Mouse (Mus musculus) thymus, adult 2 months (tissue): ENCODE measurements around the gene Aoah. TPM values are rescaled to one million over a fixed set of nuclear protein-coding genes. Genes with fewer than 3 reads are reported as not detected.

Experiments used
- DNase-seq: peaks from one replicate; pipeline ENCODE4 v3.0.0; 2021
- H3K27ac ChIP-seq: fragments of 200-500 bp; 2 replicates; pipeline ENCODE4 v1.5.1; 2012; ENCODE audit warnings: low read length, control low read depth; ENCODE audit not compliant: control insufficient read depth, insufficient read depth
- H3K27me3 ChIP-seq: fragments of 200-500 bp; 2 replicates; pipeline ENCODE4 v1.6.1; 2012; ENCODE audit warnings: mild to moderate bottlenecking, low read length, moderate library complexity, mixed read lengths; ENCODE audit not compliant: control insufficient read depth, insufficient read depth
- H3K36me3 ChIP-seq: fragments of 200-500 bp; 2 replicates; pipeline ENCODE4 v1.6.1; 2012; ENCODE audit warnings: mild to moderate bottlenecking, low read length, moderate library complexity; ENCODE audit not compliant: control insufficient read depth, insufficient read depth
- H3K4me1 ChIP-seq: fragments of 200-500 bp; replicated peaks from 2 replicates; pipeline ENCODE4 v1.6.1; 2012; ENCODE audit warnings: low read length; ENCODE audit not compliant: control insufficient read depth, insufficient read depth
- H3K4me3 ChIP-seq: fragments of 200-500 bp; 2 replicates; pipeline ENCODE4 v1.5.1; 2012; ENCODE audit warnings: mild to moderate bottlenecking, low read length, control low read depth, moderate library complexity; ENCODE audit not compliant: control insufficient read depth, insufficient read depth
- CTCF ChIP-seq: fragments of 200-500 bp; IDR thresholded peaks from 2 replicates; pipeline ENCODE4 v1.5.1; 2012; ENCODE audit warnings: mild to moderate bottlenecking, control low read depth, low read length, moderate library complexity, borderline replicate concordance; ENCODE audit not compliant: control insufficient read depth, poor library complexity, insufficient read depth; ENCODE audit errors: extremely low read depth
- POLR2A ChIP-seq: fragments of 200-500 bp; IDR thresholded peaks from 2 replicates; pipeline ENCODE4 v1.6.1; 2012; ENCODE audit warnings: mild to moderate bottlenecking, low read length, control low read depth, moderate library complexity; ENCODE audit not compliant: control insufficient read depth, poor library complexity, insufficient read depth; ENCODE audit errors: extremely low read depth
- WGBS: fragments of 180-500 bp; shearing (Covaris S2); methylation state at CpG from one replicate; pipeline ENCODE4 v1.1.7; 2018; 5-methylcytosine and 5-hydroxymethylcytosine counted together
- polyA plus RNA-seq: library from polyadenylated mRNA; depleted of rRNA; stranded (reverse); fragments of >200 nt; gene quantifications from 2 replicates; pipeline ENCODE4 v1.2.3, GENCODE M21; 2012

Gene Aoah
- polyA plus RNA-seq, 1 experiment: 2.0 TPM

DNA sequence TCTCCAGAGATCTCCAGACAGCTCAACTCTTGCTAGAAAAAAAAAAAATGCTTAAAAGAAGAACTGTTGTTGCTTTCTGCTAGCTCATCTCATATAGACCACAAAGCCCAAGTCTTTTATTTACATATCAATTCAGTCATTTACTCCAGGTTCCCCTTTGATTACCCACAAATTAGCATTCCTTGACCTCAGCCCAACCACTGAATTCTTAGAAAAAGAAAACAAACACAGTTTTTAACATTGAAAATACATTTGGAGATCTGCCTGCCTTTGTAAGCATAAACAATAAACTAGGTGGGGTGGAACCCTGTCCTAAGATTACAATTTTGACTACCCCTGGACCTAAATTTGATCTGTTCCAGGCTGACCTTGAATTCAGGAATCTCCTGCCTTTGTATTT is 191.6 kb downstream of the Aoah start:
- Histone ChIP-seq H3K27me3 (no peaks in the 10 kb centered on the region), H3K4me3 (no peak overlapping the region), H3K27ac (no peak overlapping the region), H3K4me1 (no peaks in the 10 kb centered on the region), H3K36me3 (no peaks in the 10 kb centered on the region)
- no peak for DNase-seq
- TF ChIP-seq CTCF (no peak), POLR2A (no peak)

DNA sequence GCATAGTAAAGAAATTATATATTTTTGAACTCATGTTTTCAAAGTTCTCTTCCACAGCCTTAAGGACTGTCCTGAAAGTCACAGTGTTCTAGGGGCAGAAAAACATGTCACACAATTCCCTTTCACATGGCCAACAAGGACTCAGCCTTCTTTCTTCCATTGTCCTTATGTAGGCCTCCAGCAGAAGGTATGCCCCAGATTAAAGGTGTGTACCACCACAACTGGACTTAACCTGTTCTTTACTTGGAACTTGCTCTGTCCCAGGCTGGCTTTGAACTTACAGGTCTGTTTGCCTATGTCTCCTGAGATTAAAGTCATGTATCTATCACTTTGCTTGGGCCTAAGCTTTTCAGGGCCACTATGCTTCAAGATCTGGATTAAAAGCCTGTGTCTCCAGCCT is 192.0 kb downstream of the Aoah start:
- H3K27ac ChIP-seq: no peak overlapping the region
- no peak for DNase-seq
- H3K4me1 ChIP-seq: no peaks in the 10 kb centered on the region
- no peaks in the 10 kb centered on the region for H3K36me3 ChIP-seq
- TF ChIP-seq CTCF: no peak
- TF ChIP-seq POLR2A: no peak
- no peak overlapping the region for H3K4me3 ChIP-seq
- no peaks in the 10 kb centered on the region for H3K27me3 ChIP-seq

DNA sequence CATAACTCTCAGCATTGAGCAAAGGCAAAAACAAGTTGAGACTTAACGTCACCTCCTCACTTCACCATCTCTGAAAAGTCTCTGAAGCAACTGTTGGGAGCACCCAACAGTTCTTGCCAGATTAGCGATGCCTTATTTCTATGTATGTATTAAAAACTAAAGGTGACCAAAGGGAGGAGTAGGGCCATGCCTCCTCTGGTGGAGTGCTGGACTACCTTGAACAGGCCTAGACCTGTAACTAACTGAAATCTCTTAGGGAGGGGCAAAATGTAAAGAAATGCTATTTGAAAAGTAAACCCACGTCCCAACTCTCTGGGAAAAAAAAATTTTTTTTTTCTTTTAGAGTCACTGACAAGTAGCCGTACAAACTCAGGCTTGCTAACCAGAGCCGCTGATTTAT is 211.3 kb downstream of the Aoah start:
- Histone ChIP-seq H3K27me3 (no peaks in the 10 kb centered on the region), H3K4me3 (no peak overlapping the region), H3K36me3 (no peaks in the 10 kb centered on the region), H3K4me1 (no peaks in the 10 kb centered on the region), H3K27ac (no peak overlapping the region)
- TF ChIP-seq CTCF: no peak
- TF ChIP-seq POLR2A: no peak
- DNase-seq: no peak
- WGBS: 95% methylated on average over 5 of the region's 5 CpGs

DNA sequence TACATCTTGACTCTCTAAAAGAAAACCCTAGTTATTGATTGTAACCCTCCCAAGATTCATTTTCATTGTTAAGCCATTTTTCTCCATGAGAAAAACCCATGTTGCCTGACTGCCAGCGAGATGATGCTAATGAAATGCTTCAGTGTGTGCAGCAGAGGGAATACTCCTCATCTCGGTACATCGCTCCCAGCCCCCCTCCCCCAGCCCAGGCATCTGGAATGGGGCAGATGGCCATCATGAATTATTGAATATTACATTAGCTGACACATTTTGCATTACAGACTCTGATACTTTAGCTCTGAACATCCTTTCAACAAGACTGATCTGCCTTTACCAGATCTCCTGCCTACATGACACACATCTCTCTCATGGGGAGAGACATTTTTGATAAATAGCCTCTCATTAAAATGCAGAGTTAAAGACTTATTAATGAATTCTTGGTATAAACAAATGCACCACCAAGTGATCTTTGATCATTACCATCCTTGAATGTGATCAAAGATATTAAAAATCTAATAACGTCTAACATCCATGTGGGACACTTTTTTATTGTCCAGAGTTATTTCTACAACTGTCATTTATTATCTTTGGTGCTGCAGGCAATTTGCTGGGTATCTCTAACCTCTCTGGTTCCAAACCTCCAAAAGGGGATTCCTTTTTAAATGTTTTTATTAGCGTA is 211.9 kb downstream of the Aoah start:
- no peak for DNase-seq
- TF ChIP-seq POLR2A (no peak), CTCF (no peak)
- Histone ChIP-seq H3K27ac (no peak overlapping the region), H3K4me1 (no peaks in the 10 kb centered on the region), H3K36me3 (no peaks in the 10 kb centered on the region), H3K4me3 (no peak overlapping the region), H3K27me3 (no peaks in the 10 kb centered on the region)
- WGBS: 94% methylated on average over 5 of the region's 5 CpGs

DNA sequence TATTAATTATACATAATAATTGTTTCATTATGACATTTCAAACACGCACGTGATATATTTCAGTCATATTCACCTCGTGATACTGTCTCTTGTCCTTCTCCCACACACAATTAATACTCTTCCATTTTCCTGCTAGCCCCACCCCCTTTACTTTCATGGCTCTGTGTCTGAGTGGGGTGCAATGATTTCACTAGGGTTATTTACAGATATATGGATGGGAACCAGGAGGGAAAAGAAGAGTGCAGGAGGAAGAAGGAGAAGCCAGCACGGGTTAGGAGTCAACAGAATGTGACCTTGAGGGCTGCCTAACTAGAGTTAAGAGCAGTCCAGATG is 212.4 kb downstream of the Aoah start:
- Histone ChIP-seq H3K4me1 (no peaks in the 10 kb centered on the region), H3K4me3 (no peak overlapping the region), H3K27me3 (no peaks in the 10 kb centered on the region), H3K36me3 (no peaks in the 10 kb centered on the region), H3K27ac (no peak overlapping the region)
- TF ChIP-seq CTCF (no peak), POLR2A (no peak)
- DNase-seq: no peak
- WGBS: 92% methylated on average over 4 of the region's 4 CpGs

DNA sequence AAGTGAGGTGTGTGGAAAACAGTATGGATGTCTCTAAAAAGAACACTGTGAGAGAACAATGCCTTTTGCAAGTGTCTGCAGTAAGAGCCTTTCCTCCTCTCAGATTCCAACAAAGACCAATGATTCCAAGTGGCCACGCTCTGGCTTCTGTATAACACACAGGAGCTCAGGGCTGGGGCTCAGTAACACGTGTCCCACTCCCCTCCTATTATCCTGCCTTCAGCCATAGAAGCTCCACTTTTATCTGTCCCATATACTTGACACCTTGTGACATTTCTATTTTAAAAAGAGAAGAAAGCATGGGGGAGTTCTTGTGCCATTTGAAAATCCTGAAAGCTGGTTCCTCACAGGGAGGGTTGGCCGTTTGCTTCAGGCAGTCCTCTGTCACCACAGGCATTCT is 219.7 kb downstream of the Aoah start:
- H3K27me3 ChIP-seq: no peaks in the 10 kb centered on the region
- no peak overlapping the region for H3K4me3 ChIP-seq
- WGBS: 89% methylated on average over 3 of the region's 3 CpGs
- no peaks in the 10 kb centered on the region for H3K4me1 ChIP-seq
- no peak overlapping the region for H3K27ac ChIP-seq
- TF ChIP-seq POLR2A (no peak), CTCF (no peak)
- no peaks in the 10 kb centered on the region for H3K36me3 ChIP-seq
- no peak for DNase-seq

DNA sequence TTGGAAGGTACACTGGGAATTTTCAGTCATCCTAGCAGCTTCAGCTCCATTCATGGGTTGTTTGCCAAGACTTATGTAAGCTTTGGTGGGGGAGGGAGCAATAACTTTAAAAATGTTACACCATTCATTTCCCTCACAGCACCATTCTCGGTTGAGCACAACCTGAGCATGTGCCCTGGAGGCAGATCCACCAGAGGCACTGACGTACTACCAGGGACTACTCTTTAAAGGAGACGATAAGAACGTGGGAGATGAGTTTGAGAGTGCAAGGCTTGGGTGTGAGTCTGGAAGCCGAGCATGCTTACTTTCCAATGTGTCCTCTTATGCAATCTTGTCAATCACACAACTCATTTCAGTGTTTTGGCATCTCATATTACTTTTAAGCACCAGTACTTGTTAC is 230.9 kb downstream of the Aoah start:
- H3K4me3 ChIP-seq: no peak overlapping the region
- H3K36me3 ChIP-seq: no peaks in the 10 kb centered on the region
- WGBS: 91% methylated on average over 5 of the region's 5 CpGs
- no peaks in the 10 kb centered on the region for H3K4me1 ChIP-seq
- DNase-seq: no peak
- H3K27ac ChIP-seq: no peak overlapping the region
- no peak for TF ChIP-seq CTCF
- TF ChIP-seq POLR2A: no peak
- no peaks in the 10 kb centered on the region for H3K27me3 ChIP-seq

DNA sequence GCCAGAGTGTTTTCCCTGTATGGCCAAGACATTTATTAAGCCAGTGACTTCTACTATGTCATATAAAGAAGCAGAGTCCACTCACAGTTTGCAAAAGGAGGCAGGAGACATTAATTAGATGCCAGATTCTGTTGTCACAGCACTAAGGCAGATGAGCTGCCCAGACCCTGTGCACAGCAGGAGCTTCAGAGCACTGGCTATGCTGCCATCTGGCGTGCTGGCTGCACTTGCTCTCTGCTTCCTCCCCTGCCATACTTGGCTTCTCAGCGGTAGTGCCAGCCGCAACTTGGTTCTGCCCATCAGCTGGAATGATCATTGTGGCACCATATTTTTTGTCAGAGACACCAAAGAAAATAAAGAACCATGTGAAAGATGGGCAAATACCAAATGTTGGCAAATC is 239.3 kb downstream of the Aoah start:
- WGBS: 88% methylated on average over 3 of the region's 3 CpGs
- H3K27ac ChIP-seq: no peak overlapping the region
- H3K4me3 ChIP-seq: no peak overlapping the region

More for the DNA sequence above, 239.3 kb downstream of the Aoah start:
- no peaks in the 10 kb centered on the region for H3K27me3 ChIP-seq
- no peak for DNase-seq
- H3K36me3 ChIP-seq: no peaks in the 10 kb centered on the region
- TF ChIP-seq POLR2A: no peak
- TF ChIP-seq CTCF: no peak
- H3K4me1 ChIP-seq: no peaks in the 10 kb centered on the region
